Mouse (Mus musculus) lung, adult 2 months (tissue): ENCODE data around the gene Pold2.

Experiments used
- CTCF ChIP-seq: fragments of 200-500 bp; IDR thresholded peaks from 2 replicates; pipeline ENCODE4 v1.5.1; 2011; ENCODE audit warnings: mild to moderate bottlenecking, low read length, control low read depth; ENCODE audit not compliant: insufficient read depth
- POLR2A ChIP-seq: fragments of 200-500 bp; IDR thresholded peaks from 2 replicates; pipeline ENCODE4 v1.6.1; 2011; ENCODE audit warnings: low read depth, mild to moderate bottlenecking, control low read depth, low read length, borderline replicate concordance; ENCODE audit errors: extremely low read depth

GRCm38 (mm10) chr11:5829327-5829726 lies 48.8 kb downstream of the Pold2 start:
- no peak for TF ChIP-seq CTCF
- no peak for TF ChIP-seq POLR2A
